Mouse (Mus musculus): ENCODE results near the gene Lrrn1.

Lrrn1 gene

GRCm38 (mm10) chr6:107528877-107529864 is at the start of gene Lrrn1:
Lrrn1 (plus strand) TSS chr6:107529768.
- no peak for DNase-seq (ENCODE audit: low read depth, low spot score)

DNA sequence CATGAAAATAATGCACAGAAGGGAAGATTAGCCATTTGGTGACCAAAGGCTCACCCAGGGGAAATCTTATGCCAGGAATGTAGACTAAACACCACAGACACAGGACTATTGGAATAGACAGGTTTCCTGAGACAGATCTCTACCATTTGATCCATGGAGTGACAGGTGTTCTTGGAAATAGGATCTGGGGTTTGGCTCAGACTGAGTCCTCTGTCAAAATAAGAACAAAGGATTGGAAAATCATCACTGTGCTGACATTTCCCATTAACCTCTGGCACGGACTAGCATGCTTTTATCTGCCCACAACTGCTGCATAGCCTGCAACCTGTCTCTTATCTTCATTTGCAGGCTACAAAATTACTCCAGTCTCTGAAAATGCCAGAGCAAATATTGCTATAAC is 35.1 kb upstream of the Lrrn1 start:
- no peak for DNase-seq (ENCODE audit: low read depth, low spot score)

DNA sequence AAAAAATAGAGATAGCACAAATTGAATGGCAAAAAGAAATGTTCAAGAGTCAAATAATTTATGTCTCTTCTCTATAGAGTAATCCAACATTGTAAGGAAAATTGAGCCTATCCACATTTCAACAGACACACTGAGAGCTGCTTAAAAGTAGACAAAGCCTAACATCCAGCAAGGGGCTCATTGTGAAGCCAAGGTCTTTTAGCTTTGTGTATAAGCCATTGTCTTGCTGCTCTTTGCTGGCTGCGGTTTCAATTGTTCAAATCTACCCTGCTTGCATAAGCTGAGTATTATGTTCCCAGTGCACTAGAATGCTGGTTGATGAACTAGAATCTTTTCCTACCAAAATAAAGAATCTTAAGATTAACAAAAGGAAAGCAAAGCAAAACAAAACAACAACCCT is 33.7 kb upstream of the Lrrn1 start:
- DNase-seq (ENCODE audit: low read depth, low spot score), result no peak

DNA sequence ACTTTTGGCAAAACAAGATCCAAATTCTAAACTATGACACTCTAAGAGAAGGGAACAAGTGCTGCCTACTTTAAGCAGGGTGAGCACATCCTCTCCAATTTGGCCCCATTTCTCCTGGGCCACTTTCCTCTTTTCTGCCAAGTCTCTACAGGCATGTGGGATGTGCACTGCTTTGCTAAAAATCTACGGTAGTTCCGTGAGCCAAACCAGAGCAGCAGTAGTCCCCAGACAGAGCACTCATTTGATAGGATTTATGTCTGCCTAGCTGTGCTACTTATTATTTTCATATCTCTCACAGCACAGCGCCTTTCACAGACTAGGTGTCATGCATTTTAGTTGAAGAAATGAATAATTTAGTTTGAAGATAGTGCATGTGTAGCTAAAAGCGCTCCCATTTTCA is 15.9 kb upstream of the Lrrn1 start:
- DNase-seq (ENCODE audit: low read depth, low spot score), result no peak

DNA sequence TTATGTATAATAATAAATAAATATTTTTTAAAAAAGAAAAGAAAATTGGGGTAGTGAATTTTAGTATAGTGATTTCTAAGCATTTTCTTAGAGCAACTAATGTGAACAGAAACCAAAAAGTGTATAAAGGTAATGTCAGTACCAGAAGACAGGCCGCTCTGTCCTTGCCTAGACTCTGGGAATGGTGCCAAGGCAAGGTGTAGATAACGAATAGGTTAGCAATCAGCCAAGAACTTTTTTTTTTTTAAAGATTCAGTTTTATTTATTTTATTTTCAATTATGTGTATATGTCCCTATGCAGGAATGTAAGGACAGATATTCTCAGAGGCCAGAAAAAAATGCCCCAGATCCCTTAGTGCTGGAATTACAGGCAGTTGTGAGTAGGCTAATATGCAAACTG is 5.6 kb upstream of the Lrrn1 start:
- no peak for DNase-seq (ENCODE audit: low read depth, low spot score)

GRCm38 (mm10) chr6:107529911-107530431 is 403 bp downstream of the Lrrn1 start:
- DNase-seq (ENCODE audit: low read depth, low spot score), result no peak

DNA sequence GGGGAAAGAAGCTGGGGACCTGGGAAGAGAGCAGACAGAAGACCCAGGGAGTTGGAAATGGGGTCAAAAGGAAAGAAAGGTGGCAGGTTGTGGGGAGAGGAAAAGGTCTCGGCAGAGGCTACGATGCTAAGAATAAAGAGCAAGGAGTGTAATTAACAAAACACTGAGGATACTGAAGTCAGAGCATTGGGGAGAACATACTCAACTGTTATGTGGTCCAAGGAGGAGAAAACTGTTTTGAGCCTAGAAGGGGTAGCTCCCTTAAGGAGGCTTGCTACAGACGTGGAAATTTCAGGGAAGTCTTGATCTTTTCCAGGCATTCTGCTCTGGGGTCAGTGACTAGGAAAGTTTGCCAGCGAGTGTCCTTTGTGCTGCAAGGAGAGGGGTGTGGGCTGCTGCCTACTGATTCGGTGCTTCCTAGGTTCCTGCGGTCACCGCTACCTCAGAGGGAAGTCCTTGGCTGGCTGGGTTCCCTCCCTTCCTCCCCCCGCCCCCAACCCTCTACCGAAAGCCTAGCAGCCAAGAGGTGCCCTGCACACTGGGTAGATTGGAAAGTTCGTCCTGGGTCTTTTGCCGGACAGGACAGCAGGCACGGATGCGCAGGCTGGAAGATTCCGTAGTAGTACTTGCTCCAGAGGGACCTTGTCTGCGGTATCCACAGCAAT is 1.2 kb downstream of the Lrrn1 start:
- DNase-seq (ENCODE audit: low read depth, low spot score), result no peak

- no peak for DNase-seq (ENCODE audit: low read depth, low spot score)
Measured at GRCm38 (mm10) chr6:107531526-107532080, 2.0 kb downstream of the Lrrn1 start.

- no peak for DNase-seq (ENCODE audit: low read depth, low spot score)
Measured at GRCm38 (mm10) chr6:107534533-107534932, 5.0 kb downstream of the Lrrn1 start.

GRCm38 (mm10) chr6:107536631-107537030 is 7.1 kb downstream of the Lrrn1 start:
- no peak for DNase-seq (ENCODE audit: low read depth, low spot score)

GRCm38 (mm10) chr6:107541222-107541621 is 11.7 kb downstream of the Lrrn1 start:
- DNase-seq (ENCODE audit: low read depth, low spot score), result no peak

- no peak for DNase-seq (ENCODE audit: low read depth, low spot score)
Measured at GRCm38 (mm10) chr6:107541918-107542317, 12.3 kb downstream of the Lrrn1 start.

DNA sequence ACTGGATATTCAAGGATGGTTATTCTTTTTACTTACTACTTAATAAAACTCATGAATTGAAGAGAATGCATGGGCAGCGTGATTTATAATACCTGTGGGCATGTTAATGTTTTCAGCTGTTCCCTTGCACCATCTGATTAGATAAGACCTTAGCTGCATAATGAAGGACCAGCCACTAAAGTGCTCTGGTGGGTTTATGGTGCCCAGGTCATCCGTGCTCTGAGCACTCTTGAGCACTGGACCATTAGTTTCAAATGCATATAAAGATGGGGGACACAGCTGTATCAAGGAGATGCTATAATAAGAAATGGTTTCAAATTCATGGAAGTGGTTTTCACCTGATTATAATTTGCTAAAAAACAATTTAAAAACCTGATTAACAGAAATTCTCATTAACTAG is 16.7 kb downstream of the Lrrn1 start:
- DNase-seq (ENCODE audit: low read depth, low spot score), result no peak

DNA sequence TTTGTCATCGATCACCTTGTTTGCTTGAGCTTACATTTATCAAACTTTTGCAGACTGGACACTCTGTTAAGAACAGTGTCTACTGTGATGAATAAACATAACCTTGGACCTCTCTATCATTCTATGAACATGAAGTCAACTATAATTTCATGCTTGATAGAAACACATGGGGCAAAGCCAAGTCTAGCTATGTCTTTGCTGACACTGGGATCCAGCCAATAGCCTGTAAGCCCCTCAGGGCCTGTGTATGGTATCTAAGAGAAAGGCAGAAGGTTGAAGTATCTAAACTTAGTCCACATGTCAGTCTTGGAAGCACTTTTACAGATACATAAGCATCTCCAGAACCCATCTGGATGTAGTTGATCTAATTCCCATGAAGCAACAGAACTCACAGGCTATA is 22.9 kb downstream of the Lrrn1 start:
- no peak for DNase-seq (ENCODE audit: low read depth, low spot score)

DNA sequence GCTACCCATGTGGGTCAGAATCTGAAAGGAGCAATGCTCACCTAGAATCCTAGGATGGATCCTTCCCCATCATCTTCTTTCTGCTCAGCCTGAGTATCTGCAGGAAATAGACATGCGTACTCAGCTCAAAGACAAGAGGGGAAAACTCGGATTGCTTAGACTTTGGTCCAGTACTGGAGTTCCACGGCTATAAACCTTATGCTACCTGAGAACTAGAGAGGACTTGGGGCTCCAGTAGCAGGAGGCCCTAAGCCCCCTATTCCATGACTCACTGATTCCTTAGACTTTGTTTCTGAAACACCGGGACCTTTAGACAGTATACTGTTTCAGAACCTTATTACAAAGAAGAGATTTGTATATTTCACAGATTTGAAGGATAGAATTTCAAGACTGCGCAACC is 25.8 kb downstream of the Lrrn1 start:
- no peak for DNase-seq (ENCODE audit: low read depth, low spot score)

DNA sequence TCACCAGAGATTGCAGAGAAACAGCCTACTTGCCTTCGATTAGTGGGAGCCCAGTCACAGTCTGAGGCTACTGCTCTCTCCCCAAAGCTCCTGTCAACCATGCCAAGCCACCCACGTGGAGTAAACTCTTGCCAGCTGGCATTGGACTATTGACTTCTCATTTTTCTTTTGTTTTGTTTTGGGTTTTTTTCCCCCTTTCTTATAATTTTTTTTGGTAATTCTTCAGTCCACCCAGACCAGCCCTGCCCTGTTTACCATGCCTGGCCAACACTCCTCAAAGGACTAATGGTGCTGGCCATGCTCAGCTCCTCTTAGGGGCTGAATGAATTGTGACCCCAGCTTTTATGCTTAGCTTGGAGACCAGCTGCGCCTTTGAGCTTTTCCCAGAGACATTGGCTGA is 27.4 kb downstream of the Lrrn1 start:
- no peak for DNase-seq (ENCODE audit: low read depth, low spot score)

GRCm38 (mm10) chr6:107557806-107558205 is 28.2 kb downstream of the Lrrn1 start:
- DNase-seq (ENCODE audit: low read depth, low spot score), result no peak

- no peak for DNase-seq (ENCODE audit: low read depth, low spot score)
Measured at GRCm38 (mm10) chr6:107562255-107562654, 32.7 kb downstream of the Lrrn1 start.

DNA sequence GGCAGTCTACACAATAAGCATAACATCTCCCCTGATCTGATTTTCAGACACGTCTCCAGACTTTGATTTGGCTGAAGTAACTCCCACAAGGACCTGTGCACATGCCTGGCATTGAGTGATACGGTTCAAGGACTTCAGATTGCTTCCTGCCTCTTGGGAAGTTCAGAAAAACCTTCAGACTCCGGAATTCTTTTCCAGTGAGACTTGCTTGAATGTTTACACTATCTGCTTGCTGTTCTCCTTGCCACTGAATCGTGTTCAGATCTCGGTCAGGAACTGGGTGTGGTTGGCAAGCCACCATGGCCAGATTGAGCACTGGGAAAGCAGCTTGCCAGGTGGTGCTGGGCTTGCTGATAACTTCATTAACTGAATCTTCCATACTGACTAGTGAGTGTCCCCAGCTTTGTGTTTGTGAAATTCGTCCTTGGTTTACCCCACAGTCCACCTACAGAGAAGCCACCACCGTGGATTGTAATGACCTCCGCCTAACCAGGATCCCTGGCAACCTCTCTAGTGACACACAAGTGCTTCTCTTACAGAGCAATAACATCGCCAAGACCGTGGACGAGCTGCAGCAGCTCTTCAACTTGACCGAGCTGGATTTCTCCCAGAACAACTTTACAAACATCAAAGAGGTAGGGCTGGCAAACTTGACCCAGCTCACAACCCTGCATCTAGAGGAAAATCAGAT is 37.5 kb downstream of the Lrrn1 start:
- no peak for DNase-seq (ENCODE audit: low read depth, low spot score)

GRCm38 (mm10) chr6:107574561-107574960 is 45.0 kb downstream of the Lrrn1 start:
- no peak for DNase-seq (ENCODE audit: low read depth, low spot score)

- no peak for DNase-seq (ENCODE audit: low read depth, low spot score)
Measured at GRCm38 (mm10) chr6:107575405-107575804, 45.8 kb downstream of the Lrrn1 start.

DNA sequence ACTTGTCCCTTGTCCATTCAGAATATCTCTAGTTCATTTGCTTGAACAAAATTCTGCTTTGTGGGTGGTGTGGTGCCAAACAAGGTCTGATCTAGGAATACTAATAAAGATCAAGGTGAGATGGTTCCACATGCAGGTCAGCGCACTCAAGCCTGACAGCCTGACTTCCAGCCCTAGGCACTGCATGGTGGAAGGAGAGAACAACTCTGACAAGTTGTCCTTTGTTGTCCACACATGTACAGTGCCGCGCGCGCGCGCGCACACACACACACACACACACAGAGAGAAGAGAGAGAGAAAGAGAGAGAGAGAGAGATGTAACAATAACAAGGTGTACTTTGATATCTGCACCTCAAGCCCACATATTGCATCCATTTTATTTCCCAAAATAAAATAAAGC is 47.7 kb downstream of the Lrrn1 start:
- DNase-seq (ENCODE audit: low read depth, low spot score), result no peak
